Mouse (Mus musculus) frontal cortex, adult (tissue): Measurements from ENCODE around the gene Slc8b1.
"Not testable (repeated sequence)": the region's sequence is repeated elsewhere in the genome, so short reads cannot be mapped to it uniquely, and the experiment has no call there.

Experiments used
- ATAC-seq: cut with Nextera tagmentation; 2 replicates; pipeline ENCODE4 v1.9.2; 2017; ENCODE audit warnings: mild to moderate bottlenecking, moderate library complexity, mixed read lengths; ENCODE audit not compliant: low TSS enrichment

The Slc8b1 gene

DNA sequence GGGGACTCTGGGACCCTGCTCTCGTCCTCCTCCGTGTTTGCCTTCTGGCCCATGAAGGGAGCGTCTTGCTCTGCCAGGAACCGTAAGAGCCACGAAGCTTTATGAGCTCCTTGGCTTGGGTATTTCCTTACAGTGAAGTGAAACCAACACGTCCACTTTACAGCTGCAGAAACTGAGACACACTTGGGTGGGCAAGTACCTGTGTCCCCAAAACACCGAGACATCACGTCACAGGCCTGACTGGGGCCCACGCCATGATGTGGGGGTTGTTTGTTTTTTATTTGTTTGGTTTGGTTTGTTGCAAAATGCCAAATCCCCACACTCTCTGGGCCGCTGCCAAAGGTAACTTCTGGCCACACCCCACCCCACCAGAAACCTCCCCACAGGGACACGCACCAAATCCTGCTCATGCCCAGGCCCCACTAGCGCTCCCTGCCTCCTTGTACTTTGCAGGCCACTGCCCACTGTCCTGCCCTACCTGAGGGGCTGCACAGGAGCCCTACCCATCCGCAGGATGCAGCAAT lies 15.2 kb upstream of the Slc8b1 start:
- no peak for ATAC-seq

DNA sequence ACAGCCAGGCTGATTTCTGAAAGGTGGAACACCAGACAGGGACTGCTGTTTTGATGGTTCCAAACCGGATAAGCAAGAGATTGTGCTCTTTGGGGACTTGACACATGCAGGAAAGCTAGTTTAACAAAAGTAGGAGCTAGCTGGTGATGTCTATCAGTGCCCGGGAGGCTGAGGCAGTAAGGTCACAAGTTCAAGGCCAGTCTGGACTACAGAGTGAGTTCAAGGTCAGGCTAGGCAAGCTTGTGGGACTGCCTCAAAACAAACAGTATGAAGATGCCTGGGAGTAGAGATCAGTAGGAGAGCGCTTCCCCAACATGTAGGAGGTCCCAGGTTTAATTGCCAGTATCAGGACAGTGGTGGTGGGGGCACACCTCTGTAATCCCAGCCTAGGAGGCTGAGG lies 13.9 kb upstream of the Slc8b1 start:
- ATAC-seq: no peak

DNA sequence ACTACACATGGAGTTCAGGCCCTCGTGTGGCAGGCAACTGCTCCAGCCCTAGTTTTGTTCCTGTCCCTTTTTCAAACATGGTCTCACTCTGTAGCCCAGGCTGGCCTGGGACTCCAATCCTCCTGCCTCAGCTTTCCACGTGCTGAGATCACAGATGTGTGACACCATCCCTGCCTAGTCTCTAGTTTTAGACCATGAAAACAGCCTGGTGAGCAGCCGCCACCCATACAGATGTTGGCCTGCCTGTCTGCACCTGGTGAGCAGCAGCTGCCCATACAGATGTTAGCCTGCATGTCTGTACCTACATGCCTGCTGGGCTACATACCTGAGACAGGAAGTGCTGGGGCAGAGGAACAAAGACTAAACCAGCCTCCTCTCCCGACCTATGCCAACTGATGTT lies 11.8 kb upstream of the Slc8b1 start:
- ATAC-seq: no peak

DNA sequence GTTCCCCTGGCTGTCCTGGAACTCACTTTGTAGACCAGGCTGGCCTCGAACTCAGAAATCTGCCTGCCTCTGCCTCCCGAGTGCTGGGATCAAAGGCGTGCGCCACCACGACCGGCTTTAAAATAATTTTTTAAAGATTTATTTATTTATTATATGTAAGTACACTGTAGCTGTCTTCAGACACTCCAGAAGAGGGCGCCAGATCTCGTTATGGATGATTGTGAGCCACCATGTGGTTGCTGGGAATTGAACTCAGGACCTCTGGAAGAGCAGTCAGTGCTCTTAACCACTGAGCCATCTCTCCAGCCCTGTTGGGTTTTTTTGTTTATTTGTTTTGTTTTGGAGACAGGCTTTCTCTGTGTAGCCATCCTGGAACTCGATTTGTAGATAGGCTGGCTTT lies 10.4 kb upstream of the Slc8b1 start:
- not testable (repeated sequence) for ATAC-seq

DNA sequence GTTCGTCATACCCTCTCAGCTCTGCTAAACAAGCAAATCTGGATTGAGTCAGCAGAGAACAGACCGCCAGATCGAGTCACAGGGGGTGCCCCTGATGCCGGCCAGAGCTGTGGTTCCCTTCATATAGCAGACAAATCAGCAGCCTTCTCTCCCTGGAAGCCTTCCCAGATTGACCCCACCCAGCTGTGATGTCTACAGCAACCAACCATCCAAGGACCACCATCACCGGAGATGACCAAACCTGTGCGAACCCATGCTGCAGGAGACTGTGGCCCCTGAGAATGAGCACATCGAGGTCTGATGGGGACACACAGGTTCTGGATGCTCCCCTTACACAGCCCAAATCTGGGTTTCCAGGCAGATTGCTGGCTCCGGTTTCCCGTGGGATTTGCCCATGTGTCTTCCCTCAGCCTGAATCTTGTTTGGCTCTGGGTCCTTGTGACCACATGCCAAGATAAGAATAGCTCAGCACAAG lies 8.8 kb upstream of the Slc8b1 start:
- peak; percentile 34; the same call in 1 of the 2 replicates for ATAC-seq

DNA sequence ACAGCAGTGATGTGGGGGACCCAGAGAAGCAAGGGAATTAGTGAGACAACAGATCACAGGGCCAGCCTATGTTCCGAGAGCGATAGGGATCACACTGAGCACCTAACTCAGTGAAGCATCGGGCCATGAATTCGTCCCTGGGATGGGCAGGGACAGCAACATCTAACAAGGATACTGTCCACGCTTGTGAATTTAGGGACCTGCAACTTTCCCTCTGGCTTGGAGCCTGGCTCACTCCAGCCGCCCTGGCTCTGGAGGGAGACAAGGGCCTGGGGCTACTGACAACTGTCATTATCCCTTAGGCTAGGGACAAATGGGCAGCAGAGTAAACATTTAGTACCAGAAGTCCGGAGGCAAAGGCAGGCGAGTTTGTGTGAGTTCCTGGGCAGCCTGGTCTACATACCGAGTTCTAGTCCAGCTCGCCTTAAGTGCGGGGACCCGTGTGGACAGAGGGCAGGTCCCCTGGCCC lies 8.3 kb upstream of the Slc8b1 start:
- ATAC-seq: peak; percentile 24; the same call in 1 of the 2 replicates

DNA sequence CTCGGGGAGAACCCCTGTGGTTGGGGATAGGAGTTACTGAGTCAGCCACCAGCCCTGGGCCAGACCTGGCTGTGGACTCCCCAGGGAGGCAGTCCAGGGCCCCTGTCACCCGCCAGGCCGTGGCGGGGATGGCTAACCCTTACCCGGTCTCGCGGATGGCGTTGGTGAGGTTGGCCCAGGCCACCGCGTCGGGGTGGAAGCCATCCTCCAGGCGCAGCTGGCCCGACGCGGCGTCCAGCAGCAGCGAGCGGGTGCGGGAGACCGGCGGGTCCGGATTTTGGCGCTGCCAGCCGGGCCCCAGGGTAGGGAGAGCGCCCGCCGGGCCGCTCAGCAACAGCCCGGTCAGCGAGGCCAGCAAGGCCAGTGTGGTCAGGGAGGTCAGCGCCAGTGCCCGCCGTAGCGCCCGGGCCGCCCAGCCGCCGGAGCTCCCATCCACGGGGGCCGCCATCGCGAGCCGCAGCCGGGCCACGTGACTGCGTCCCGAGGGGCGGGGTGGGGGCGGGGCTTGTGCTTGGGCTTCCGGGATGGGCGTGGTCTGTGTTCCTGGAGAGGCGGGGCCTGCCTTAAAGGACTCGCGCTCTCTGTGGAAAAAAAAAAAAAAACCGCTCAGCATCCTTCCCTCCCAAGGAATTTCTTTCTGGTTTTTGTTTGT lies 7.7 kb upstream of the Slc8b1 start, which contains the start of gene Plbd2:
TSS of gene Plbd2 (minus strand) at position 482 of the 652 bp plus-strand sequence.
- peak; percentile 51 for ATAC-seq

DNA sequence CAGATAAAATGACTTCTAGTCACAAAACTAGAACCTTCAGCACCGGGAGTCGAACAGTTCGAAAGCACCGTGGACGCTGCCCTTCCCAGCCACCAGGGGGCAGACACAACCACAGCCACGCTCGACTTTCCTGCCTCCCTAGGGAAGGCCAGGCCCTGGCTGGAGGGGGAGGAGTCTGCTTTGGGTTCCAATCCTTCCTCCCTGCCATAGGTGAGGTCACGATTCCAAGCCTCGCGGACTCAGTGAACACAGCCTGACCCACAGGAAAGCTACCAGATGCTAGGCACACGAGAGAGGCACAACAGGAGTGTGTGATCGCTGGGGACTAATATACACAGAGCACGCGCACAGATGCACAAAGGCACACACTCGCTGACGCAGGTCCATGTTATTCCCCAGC lies 5.6 kb upstream of the Slc8b1 start:
- ATAC-seq: 0 out of 2 replicates have a peak, but pooled peaks have one; percentile 17

DNA sequence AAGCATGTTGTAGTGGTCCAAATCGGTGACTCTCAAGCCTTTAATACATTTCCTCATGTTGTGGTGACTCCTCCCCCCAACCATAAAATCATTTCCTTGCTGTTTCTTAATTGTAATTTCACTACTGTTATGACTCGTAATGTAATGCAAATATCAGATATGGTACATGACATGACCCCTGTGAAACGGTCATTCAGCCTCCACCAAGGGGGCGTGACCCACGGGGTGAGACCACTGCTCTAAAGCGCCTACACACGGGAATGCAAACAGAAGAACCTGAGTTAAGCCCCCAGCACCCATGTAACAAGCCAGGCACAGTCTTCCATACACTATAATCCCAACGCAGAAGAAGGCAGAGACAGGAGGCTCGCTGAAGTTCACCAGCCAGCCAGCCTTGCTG lies 5.2 kb upstream of the Slc8b1 start:
- no peak for ATAC-seq

DNA sequence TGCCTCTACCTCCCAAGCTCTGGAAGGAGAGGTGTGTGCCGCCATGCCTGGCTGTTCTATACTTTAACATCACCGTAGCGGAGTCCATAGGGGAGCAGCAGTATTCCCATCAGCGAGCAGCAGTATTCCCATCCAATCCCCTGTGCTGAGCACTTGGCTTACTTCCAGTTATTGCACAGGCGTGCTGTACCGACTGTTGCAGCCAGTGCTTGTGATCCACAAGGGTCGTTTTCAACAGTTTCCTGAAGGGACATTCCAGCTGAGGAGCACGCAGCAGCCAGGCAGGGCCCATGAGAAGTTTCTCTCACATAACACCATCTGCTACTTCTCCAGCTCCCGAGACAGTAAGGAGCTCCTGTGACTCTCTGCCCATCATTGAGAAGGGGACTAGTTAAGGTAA lies 4.5 kb upstream of the Slc8b1 start:
- ATAC-seq: no peak

DNA sequence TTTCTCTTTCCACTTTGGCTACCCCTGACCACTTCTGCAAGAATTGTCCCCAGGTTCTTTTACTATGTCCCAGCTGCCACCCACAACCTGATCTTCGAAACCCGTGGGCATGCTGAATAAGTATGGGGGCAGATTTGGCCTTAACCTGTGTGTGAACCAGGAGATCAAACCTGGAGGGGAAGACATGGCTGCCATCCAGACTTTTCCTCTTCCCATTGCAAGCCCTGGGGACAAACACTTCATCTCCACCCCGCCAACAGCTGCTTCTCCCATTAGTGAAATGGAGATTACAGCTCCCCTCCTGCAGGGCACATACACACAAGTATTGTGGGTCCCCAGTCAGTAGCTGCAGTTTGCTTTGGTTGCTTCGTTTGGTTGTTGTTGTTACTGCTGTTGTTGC lies 3.7 kb upstream of the Slc8b1 start:
- ATAC-seq: no peak

DNA sequence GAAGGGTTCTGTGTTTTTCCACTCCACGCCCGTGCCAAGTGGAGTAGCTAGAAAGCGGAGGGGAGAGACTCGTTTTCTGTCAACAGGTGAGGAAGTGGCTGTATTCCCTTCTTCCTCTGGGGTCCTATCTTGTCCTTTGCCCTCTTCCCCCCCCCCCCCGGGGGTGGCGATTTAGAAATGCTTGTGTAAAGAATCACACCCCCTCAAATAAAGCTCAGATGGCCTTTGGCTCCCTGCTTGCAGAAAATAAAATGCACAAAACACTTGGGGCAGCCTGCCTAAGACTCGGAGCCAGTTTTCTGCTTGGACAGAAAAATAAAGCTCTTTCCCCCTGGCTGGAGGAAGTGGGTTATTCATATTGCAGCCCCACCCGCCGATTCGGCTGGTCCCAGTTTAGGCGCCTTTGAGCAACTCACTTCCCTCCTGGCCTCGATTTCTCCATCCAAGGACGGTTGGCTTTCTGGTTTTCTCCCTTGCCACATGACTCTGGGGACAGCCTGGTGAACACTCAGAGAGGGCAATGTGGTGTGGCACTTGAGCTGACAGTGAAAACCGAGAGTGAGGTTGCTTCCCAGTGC lies 764 bp downstream of the Slc8b1 start:
- 0 out of 2 replicates have a peak, but pooled peaks have one; percentile 14 for ATAC-seq

DNA sequence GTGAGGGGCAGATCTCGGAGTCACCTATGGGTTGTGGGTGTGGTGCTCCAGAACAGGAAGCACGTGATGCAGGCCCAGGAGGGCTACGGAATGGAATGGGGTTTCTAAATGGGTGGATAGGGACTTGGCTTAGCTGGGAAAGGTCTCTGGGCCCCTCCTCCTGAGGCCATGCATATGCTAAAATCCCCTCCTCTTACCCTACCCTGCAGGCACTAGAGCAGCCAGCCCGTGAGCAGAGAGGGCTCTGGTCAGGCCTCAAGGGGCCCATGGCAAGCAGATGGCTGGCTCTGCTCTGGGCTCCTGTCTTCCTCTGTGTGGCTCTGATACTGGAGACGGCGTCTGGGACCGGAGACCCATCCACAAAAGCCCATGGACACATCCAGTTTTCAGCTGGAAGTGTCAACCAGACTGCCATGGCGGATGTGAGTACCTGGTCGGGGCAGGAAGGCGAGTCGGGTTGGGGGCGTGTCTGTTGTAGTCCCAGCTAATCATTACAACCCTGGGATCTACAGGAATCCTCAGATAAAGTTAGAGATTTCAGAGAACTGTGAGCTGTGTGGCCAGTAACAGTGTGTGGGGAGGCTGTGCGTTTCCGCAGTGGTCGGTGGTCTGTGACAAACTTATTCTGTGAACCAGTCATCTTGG lies 2.1 kb downstream of the Slc8b1 start:
- no peak for ATAC-seq

DNA sequence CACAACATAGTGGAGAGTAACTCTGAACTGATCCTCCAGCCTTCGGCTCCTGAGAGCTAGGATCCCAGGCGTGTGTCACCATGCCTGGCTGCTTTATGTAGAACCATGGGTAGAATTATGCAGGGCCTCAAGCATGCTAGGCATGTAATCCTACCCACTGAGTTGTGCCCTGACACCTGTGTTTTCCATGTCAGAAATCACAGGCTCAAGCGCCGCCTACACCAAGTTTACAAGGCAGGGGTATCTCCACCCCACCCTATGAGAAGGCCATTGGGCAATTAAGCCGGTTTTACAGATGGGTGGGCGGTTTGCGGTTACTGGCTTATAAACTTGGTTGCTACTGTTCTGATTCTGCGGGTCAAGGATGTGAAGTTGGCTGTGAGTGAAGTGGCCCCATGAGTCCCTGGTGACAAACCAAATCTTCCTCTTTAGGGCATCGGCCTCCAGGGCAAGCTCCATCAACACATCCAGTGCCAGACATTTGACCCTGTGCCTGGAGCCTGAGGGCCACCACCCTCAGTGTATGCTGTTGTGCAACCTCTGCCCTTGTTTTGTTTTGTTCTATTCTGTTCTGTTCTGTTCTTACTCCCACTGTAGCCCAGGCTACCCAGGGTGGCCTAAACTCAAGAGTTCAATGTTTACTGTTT lies 3.2 kb downstream of the Slc8b1 start:
- ATAC-seq: no peak

DNA sequence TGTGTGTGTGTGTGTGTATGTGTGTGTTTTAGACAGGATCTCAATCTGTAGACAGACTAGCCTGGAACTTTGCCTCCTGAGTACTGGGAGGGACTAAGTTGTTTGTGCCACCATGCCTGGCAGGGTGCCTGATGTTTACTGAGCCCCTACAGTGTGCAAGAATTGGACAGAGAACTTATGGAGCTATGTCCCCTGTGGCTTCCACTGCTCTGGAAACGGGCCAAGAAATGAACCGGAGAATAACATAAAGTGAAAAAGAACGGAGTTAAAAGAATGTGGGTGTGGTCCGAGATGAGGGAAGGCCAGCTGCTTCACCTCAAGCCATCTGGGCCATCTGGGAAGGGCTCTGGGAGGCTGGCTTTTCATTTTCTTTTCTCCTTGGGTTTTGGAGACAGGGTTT lies 3.8 kb downstream of the Slc8b1 start:
- ATAC-seq: no peak

DNA sequence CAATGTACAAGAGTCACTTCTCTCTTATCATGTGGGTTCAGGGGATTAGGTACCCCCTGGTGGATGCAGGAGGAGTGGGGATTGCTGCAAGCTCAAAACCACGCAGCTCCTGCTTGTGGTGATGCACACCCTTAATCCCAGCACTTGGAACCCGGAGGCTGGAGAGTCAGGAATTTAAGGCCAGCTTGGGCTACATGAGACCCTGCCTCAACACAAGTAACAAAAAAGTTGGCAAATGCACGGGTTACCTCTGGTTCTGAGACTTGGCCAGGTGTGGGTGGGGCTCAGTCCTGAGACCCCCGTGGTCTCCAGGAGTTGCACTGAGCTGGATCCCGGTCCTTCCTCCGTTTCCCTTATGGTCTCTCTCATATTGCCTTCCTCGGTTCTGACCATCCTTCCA lies 4.5 kb downstream of the Slc8b1 start:
- no peak for ATAC-seq

DNA sequence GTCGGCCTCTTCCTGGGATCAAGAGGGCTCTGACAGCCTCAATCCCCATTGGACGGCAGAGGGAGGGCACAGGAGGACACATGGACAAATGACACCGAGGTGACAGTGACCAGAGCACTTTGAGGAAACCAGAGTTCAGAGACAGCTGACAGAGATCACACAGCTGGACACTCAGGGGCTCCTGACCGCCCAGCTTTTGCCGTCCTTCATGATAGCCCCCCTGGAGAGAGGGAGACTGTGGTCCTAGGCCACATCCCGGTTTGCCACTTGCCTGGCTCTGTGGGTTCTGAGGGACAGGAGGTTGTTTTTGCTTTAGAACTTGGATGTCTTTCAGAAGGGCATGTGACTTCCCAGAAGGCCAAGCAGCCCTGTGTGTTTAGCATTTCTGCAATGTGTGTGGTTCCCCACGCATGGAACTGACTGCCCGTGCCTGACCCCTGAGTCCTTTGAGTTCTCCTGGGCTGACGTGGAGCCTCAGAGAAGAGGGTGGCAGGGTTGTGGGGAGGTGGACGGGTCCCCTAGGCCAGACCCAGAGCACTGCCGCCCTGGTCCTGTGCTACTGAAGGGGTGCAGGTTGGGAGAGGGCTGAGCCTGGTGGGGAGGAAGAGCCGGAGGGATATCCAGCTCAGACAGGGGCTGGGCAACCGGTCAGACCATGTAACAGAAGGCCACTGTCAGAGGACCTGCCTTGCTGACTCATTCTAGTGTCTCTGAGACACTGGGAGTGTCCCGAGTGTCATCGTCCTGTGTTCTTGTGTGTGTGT lies 5.4 kb downstream of the Slc8b1 start:
- ATAC-seq: no peak

DNA sequence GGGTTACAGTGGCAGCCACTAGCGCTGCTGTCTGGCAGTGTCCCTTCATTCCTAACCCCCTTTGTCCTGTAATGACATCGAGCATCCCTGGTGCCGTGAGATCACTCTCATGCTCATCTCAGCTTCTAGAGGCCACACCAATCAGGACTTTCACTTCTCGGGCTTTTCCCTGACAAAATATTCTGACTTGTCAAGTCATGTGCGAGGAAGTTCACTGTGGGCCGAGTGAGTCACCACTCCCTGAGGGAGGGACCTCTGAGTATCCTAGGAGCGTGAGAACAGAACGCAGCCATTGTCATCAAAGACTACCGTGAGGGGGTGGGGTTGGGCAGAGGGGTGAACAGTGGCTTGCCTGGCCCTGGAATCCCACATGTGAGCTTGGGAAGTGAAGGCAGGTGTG lies 6.6 kb downstream of the Slc8b1 start:
- no peak for ATAC-seq

DNA sequence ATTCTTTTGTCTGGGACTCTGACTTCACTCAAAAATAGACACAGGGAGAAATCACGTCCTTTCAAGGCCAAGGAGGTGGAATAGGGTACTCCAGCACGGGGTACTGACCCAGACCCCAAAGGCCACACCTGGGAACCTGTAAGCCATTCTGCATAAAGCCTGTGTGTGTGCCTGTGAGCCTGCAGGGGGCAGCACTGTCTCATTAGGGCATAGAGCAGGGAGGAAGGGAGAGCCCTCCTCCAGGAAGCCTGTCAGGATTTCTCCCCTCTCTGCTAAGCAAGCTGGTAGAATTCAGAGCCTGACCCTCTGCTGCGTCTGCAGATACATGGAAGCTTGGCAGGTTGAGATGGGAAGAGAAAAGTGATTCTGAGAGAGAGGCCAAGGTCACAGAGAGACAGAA lies 11.7 kb downstream of the Slc8b1 start:
- no peak for ATAC-seq

DNA sequence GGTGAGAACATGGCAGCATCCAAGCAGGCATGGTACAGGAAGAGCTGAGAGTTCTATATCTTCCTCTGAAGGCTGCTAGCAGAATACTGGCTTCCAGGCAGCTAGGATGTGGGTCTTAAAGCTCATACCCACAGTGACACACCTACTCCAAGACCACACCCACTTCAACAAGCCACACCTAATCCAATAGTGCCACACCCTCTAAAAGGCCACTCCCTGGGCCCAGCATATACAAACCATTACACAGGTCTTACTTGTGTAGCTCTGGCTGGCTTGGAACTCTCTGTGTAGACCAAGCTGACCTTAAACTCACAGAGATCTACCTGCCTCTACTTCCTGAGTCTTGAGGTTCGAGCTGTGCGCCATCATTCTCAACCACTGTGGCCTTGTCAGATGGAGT lies 13.8 kb downstream of the Slc8b1 start:
- ATAC-seq: no peak

DNA sequence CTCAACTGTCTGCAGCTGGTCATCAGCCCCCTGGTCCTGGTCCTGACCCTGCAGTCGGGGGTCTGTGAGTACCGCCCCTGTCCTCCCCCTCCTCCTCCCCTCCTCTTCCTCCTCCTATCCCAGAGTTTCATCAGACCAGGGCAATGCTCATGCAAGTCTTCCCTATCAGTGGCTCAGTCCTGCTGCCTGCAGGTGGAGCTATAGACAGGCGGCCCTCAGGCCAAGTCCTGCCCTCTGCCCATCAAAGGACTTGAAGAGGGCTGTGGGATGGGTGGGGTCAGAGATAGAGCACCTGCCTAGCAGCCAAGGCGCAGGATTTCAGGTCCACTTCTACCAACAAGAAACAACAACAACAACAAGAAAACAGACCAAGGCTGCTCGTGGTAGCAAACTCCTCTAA lies 14.8 kb downstream of the Slc8b1 start:
- no peak for ATAC-seq

DNA sequence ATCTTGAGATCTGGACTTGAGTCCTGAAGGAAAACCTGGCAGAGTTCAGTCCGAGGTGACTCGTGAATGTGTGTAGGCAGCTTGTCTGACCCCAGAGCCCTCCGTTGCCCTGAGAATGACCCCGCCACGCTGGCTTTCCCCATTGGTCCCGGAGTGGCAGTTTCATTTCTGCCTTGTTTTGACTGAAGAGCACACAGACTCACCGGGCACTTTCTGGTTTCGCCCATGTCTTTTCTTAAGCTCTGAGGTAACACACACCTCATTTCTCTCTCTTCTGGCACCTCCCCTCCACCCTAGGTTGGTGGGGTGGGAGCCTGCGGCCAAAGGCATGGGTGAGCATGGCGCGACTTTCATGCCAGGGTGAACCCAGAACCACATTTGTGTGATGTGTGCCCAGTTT lies 15.3 kb downstream of the Slc8b1 start:
- no peak for ATAC-seq
